Mouse (Mus musculus): ENCODE results near the gene Fktn.

DNA sequence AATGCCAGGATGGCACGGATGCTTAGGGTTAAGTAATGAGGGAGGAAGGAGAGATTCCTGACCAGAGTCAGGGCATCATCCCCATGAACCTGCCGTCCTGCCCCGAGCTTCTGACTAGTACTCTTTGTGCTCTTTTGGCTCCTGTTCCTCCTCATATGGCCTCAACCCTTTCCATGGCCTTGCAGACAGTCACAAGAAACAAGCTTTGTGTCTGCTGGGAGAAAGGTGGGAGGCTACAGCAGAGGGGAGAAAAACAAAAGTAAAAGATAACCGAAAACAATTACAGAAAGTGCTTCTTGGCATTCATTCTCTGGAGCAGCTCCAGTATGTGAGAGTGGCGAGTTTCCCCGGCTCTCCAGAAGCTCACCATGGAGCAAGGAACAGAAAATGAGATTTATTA is 60.1 kb downstream of the Fktn start:
- TF ChIP-seq CTCF (IDR thresholded peaks at IDR 0.05; ENCODE audit: extremely low read depth, insufficient read depth, low read length) (no peak), POLR2A (IDR thresholded peaks at IDR 0.05; ENCODE audit: extremely low read depth, insufficient read depth, low read length) (no peak)
